Mouse (Mus musculus) adrenal gland, adult 18-20 months (tissue): ENCODE data around the gene Nhp2. TPM values are rescaled to one million over a fixed set of nuclear protein-coding genes. Genes with fewer than 3 reads are reported as not detected.
"Not testable (repeated sequence)": the region's sequence is repeated elsewhere in the genome, so short reads cannot be mapped to it uniquely, and the experiment has no call there.

Source experiments
- DNase-seq, 2 experiments: peaks; one replicate each; pipeline ENCODE4 v3.0.0; 2021 to 2022; ENCODE audit warnings: low spot score in 2 of 2
- total RNA-seq, 2 experiments: library from RNA; stranded (reverse); gene quantifications; 1 replicate in 1 of 2; 2 replicates in 1 of 2; pipeline ENCODE4 v1.2.3; 2021

The Nhp2 gene
- total RNA-seq, 2 experiments from 2014 or later: 53.3 to 68.6 TPM

GRCm38 (mm10) chr11:51605602-51606446 is 13.7 kb upstream of the Nhp2 start:
- peak; percentile 87 to 88 for DNase-seq

GRCm38 (mm10) chr11:51606447-51607095 is 13.0 kb upstream of the Nhp2 start, which contains the start of gene Hnrnpab:
Gene Hnrnpab, minus strand, starts transcription at chr11:51606847.
- DNase-seq: peak; percentile 94 to 96

- DNase-seq: no peak
Measured at GRCm38 (mm10) chr11:51607096-51607738, 12.3 kb upstream of the Nhp2 start.

GRCm38 (mm10) chr11:51609266-51609909 is 10.1 kb upstream of the Nhp2 start:
- DNase-seq: no peak

- DNase-seq: not testable (repeated sequence)
Measured at GRCm38 (mm10) chr11:51609940-51610339, 9.6 kb upstream of the Nhp2 start.

GRCm38 (mm10) chr11:51614256-51614655 is 5.3 kb upstream of the Nhp2 start:
- no peak for DNase-seq

GRCm38 (mm10) chr11:51615129-51615528 is 4.4 kb upstream of the Nhp2 start:
- DNase-seq: no peak

GRCm38 (mm10) chr11:51615601-51616000 is 3.9 kb upstream of the Nhp2 start:
- DNase-seq: peak; percentile 65 to 74

- not testable (repeated sequence) for DNase-seq
Measured at GRCm38 (mm10) chr11:51616113-51616512, 3.4 kb upstream of the Nhp2 start.

- DNase-seq: peak; percentile 56 to 60
Measured at GRCm38 (mm10) chr11:51617693-51618092, 1.8 kb upstream of the Nhp2 start.

GRCm38 (mm10) chr11:51618894-51619408 is 584 bp upstream of the Nhp2 start:
- no peak for DNase-seq

GRCm38 (mm10) chr11:51620084-51620483 is 549 bp downstream of the Nhp2 start:
- DNase-seq: no peak

- DNase-seq: no peak
Measured at GRCm38 (mm10) chr11:51621776-51622175, 2.2 kb downstream of the Nhp2 start.

GRCm38 (mm10) chr11:51622971-51623491 is 3.5 kb downstream of the Nhp2 start:
- no peak for DNase-seq

- DNase-seq: no peak
Measured at GRCm38 (mm10) chr11:51625187-51625820, 5.8 kb downstream of the Nhp2 start.

GRCm38 (mm10) chr11:51627425-51627824 is 7.9 kb downstream of the Nhp2 start:
- no peak for DNase-seq

GRCm38 (mm10) chr11:51627907-51628306 is 8.4 kb downstream of the Nhp2 start:
- DNase-seq: no peak

- DNase-seq: no peak
Measured at GRCm38 (mm10) chr11:51629651-51630314, 10.2 kb downstream of the Nhp2 start.

GRCm38 (mm10) chr11:51632130-51632753 is 12.7 kb downstream of the Nhp2 start:
- DNase-seq: no peak
